11 mouse cellular contexts compared by ENCODE assay signal in genomic region chr19:25506616-25507015, GRCm38 (mm10). TPM values are rescaled to one million over a fixed set of nuclear protein-coding genes. Genes with fewer than 3 reads are reported as not detected.
DNase-seq lines count a peak whose midpoint lies in the region; ATAC-seq and TF ChIP-seq lines count a peak whose summit lies in the region.
"Had no signal": no experiment of that assay in that cellular context is flagged by ENCODE, and none has a peak within 500 bp of the region (broad histone marks: within the 10 kb centered on the region; RNA-seq: fewer than 3 reads in every experiment).

No protein-coding gene starts in this region.

- H3K4me2 ChIP-seq in liver, embryonic 11.5 days = peak overlapping the region; percentile 36
- no peak overlapping the region for H3K4me2 ChIP-seq in liver, postnatal 0 days (ENCODE audit: low read depth, low read length)
- H3K4me2 ChIP-seq in forebrain, embryonic 12.5 days = peak overlapping the region; percentile 56
- H3K4me2 ChIP-seq in limb, embryonic 11.5 days (ENCODE audit: low read depth, severe bottlenecking) = peak overlapping the region; percentile 47
- peak overlapping the region; percentile 56 for H3K4me2 ChIP-seq in stomach, embryonic 15.5 days

- H3K36me3 ChIP-seq in liver, embryonic 11.5 days (ENCODE audit: control insufficient read depth, insufficient read depth, low read length) = no peaks in the 10 kb centered on the region
- no peaks in the 10 kb centered on the region for H3K36me3 ChIP-seq in liver, postnatal 0 days (replicated peaks; ENCODE audit: insufficient read depth, low read length)
- H3K36me3 ChIP-seq in forebrain, embryonic 12.5 days (replicated peaks) = no peaks in the 10 kb centered on the region
- H3K36me3 ChIP-seq in limb, embryonic 11.5 days (ENCODE audit: control insufficient read depth, insufficient read depth, low read length) = no peaks in the 10 kb centered on the region
- no peaks in the 10 kb centered on the region for H3K36me3 ChIP-seq in stomach, embryonic 15.5 days

- H3K4me1 ChIP-seq in liver, embryonic 11.5 days (replicated peaks; ENCODE audit: control insufficient read depth, insufficient read depth, low read length) = 0 out of 2 replicates have a peak, but pooled peaks cover 4% of the 10 kb centered on the region
- peaks cover 9% of the 10 kb centered on the region for H3K4me1 ChIP-seq in liver, postnatal 0 days (ENCODE audit: insufficient read depth)
- H3K4me1 ChIP-seq in forebrain, embryonic 12.5 days = peaks cover 16% of the 10 kb centered on the region
- peaks cover 13% of the 10 kb centered on the region; the same call in 1 of the 2 replicates for H3K4me1 ChIP-seq in limb, embryonic 11.5 days (ENCODE audit: control insufficient read depth, insufficient read depth, low read length)
- peaks cover 16% of the 10 kb centered on the region; the same call in 1 of the 2 replicates for H3K4me1 ChIP-seq in stomach, embryonic 15.5 days

- no peaks in the 10 kb centered on the region for H3K9me3 ChIP-seq in liver, embryonic 11.5 days (ENCODE audit: control insufficient read depth, low read length)
- no peaks in the 10 kb centered on the region for H3K9me3 ChIP-seq in liver, postnatal 0 days (ENCODE audit: low read length)
- no peaks in the 10 kb centered on the region; the same call in 1 of the 2 replicates for H3K9me3 ChIP-seq in forebrain, embryonic 12.5 days
- H3K9me3 ChIP-seq in limb, embryonic 11.5 days (ENCODE audit: control insufficient read depth, low read length) = no peaks in the 10 kb centered on the region
- no peaks in the 10 kb centered on the region for H3K9me3 ChIP-seq in stomach, embryonic 15.5 days

- peak overlapping the region; percentile 21; the same call in 1 of the 2 replicates for H3K4me3 ChIP-seq in liver, embryonic 11.5 days (ENCODE audit: low read depth, low read length)
- no peak overlapping the region; the same call in 1 of the 2 replicates for H3K4me3 ChIP-seq in liver, postnatal 0 days (ENCODE audit: low read depth, low read length)
- peak overlapping the region; percentile 36 for H3K4me3 ChIP-seq in forebrain, embryonic 12.5 days (replicated peaks)
- H3K4me3 ChIP-seq in limb, embryonic 11.5 days (ENCODE audit: low read depth, low read length) = peak overlapping the region; percentile 24; the same call in 1 of the 2 replicates
- H3K4me3 ChIP-seq in stomach, embryonic 15.5 days (replicated peaks) = peak overlapping the region; percentile 33

- no peak for TF ChIP-seq CTCF in liver, postnatal 0 days (IDR thresholded peaks at IDR 0.05; ENCODE audit: low read depth)

- H3K9ac ChIP-seq in liver, embryonic 11.5 days (ENCODE audit: low read depth, low read length) = no peak overlapping the region
- no peak overlapping the region for H3K9ac ChIP-seq in liver, postnatal 0 days (replicated peaks)
- H3K9ac ChIP-seq in forebrain, embryonic 12.5 days = no peak overlapping the region
- H3K9ac ChIP-seq in limb, embryonic 11.5 days (ENCODE audit: low read length) = no peak overlapping the region
- H3K9ac ChIP-seq in stomach, embryonic 15.5 days = no peak overlapping the region

- TF ChIP-seq EP300 in liver, postnatal 0 days (IDR thresholded peaks at IDR 0.05; ENCODE audit: low read depth) = no peak

- 4% methylated on average over 23 of the region's 23 CpGs for WGBS in liver, embryonic 11.5 days
- WGBS in liver, postnatal 0 days (ENCODE audit: insufficient replicate concordance) = 3% methylated on average over 23 of the region's 23 CpGs
- WGBS in forebrain, embryonic 12.5 days = under 1% methylated on average over 23 of the region's 23 CpGs
- 2% methylated on average over 23 of the region's 23 CpGs for WGBS in limb, embryonic 11.5 days
- WGBS in stomach, embryonic 15.5 days = 4% methylated on average over 23 of the region's 23 CpGs

- DNase-seq in liver, embryonic 11.5 days (ENCODE audit: low spot score) = no peak
- no peak for DNase-seq in liver, postnatal 0 days
- DNase-seq in limb, embryonic 11.5 days (ENCODE audit: low spot score) = peak; percentile 58
- DNase-seq in spleen, postnatal 4 days (ENCODE audit: low spot score in 2 of 2) = no peak
- no peak for DNase-seq in spleen, postnatal 10 days (ENCODE audit: low spot score in 2 of 2)
- DNase-seq in frontal cortex, postnatal 10 days (ENCODE audit: low spot score in 2 of 2) = no peak
- DNase-seq: cerebellum, adult 9-10 months had no signal

- peaks cover 72% of the 10 kb centered on the region for H3K27me3 ChIP-seq in liver, embryonic 11.5 days (replicated peaks; ENCODE audit: control insufficient read depth, insufficient read depth, low read length)
- peaks cover 59% of the 10 kb centered on the region for H3K27me3 ChIP-seq in liver, postnatal 0 days (ENCODE audit: insufficient read depth, low read length)
- peaks cover 75% of the 10 kb centered on the region for H3K27me3 ChIP-seq in forebrain, embryonic 12.5 days
- H3K27me3 ChIP-seq in limb, embryonic 11.5 days (ENCODE audit: control insufficient read depth, insufficient read depth, low read length) = peaks cover 54% of the 10 kb centered on the region
- H3K27me3 ChIP-seq in stomach, embryonic 15.5 days (replicated peaks) = peaks cover 68% of the 10 kb centered on the region

- no peak for ATAC-seq in liver, embryonic 11.5 days (replicated peaks; ENCODE audit: low FRiP score)
- ATAC-seq in liver, postnatal 0 days = no peak
- ATAC-seq in forebrain, embryonic 12.5 days (ENCODE audit: low FRiP score) = no peak
- ATAC-seq in limb, embryonic 11.5 days (ENCODE audit: insufficient number of reproducible peaks, low FRiP score, low TSS enrichment, low read depth) = no peak
- no peak for ATAC-seq in stomach, embryonic 15.5 days (ENCODE audit: insufficient read depth, low FRiP score, low read depth)
- ATAC-seq: lung, postnatal 0 days had no signal

- H3K27ac ChIP-seq in liver, embryonic 11.5 days (ENCODE audit: low read depth, low read length) = no peak overlapping the region
- H3K27ac ChIP-seq in liver, postnatal 0 days (ENCODE audit: low read depth) = no peak overlapping the region
- H3K27ac ChIP-seq in forebrain, embryonic 12.5 days = no peak overlapping the region
- no peak overlapping the region for H3K27ac ChIP-seq in limb, embryonic 11.5 days (replicated peaks; ENCODE audit: low read depth, low read length)
- no peak overlapping the region for H3K27ac ChIP-seq in stomach, embryonic 15.5 days

RNA-seq across cellular contexts. Expression of gene Dmrt1, which starts 1.2 kb away (rescaled TPM):
- polyA plus RNA-seq in liver, embryonic 11.5 days (2014; fragmentation: Nextera tagmentation; extraction: Ambion mirVana) = 0.19 TPM in 1 of 2 replicates, not detected in the other
- polyA plus RNA-seq in liver, postnatal 0 days (2015; fragmentation: Nextera tagmentation; extraction: Ambion mirVana) = not detected in 2 replicates
- polyA plus RNA-seq in forebrain, embryonic 12.5 days (2016; fragmentation: Nextera tagmentation; extraction: Ambion mirVana) = 1.00 and 1.5 TPM in 2 replicates
- polyA plus RNA-seq in limb, embryonic 11.5 days (2014; fragmentation: Nextera tagmentation; extraction: Ambion mirVana) = 0.20 and 0.23 TPM in 2 replicates
- not detected in 2 replicates for polyA plus RNA-seq in stomach, embryonic 15.5 days (2015; fragmentation: Nextera tagmentation; extraction: Ambion mirVana)
- polyA plus RNA-seq: lung, postnatal 0 days; small intestine, adult 2 months had no signal
